Mouse (Mus musculus): ENCODE measurements at regions not wholly inside any gene's neighbourhood (a gene's known extent, or its start where the extent isn't known, plus 50 kb on each side); places are given as distances from the start of the nearest gene placed in this dataset.

DNA sequence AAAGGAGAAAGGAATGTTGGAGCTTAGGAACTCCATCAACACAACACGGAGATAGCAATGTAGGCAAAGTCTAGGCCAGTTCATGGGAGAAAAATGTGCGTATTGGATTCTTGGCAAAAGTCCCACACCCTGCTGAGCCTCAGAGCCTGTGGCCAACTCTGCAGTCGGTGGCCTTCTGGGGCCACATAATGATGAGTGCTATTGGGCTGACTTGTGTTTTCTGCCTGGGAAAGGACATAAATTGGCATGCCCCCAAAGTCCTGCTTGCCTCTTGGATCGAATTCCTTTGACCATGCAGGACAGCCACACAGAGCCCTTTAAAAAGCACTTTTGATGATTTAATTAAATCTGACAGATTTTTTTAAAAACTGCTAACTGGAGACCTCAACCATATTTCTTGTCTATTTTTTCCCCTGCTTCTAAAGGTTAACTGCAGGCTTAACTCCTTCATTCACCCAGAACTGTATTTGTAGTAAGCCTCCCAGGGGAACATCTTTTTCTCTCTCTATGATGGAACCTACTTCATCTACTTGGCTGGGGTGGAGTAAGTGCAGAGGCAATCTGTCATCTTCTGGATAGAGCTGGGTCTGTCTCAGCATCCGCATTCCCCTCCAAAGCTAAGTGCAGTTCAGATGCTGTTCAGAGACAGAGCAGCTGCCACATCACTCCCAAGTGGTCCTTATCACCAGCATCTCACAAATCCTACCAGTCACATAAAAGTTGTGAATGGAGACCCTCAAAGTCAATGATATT, 93.9 kb upstream of the St8sia2 start:
- H3K36me3 ChIP-seq (ENCODE audit: poor library complexity, severe bottlenecking): no peaks in the 10 kb centered on the region
- H3K4me3 ChIP-seq: no peak overlapping the region
- H3K27ac ChIP-seq: no peak overlapping the region
- H3K27me3 ChIP-seq: no peaks in the 10 kb centered on the region
- H3K9me3 ChIP-seq (replicated peaks): no peaks in the 10 kb centered on the region
- H3K9ac ChIP-seq: no peak overlapping the region
- no peak overlapping the region for H3K4me2 ChIP-seq
- WGBS: 48% methylated on average over 5 of the region's 5 CpGs
- peak; percentile 16; the same call in 1 of the 2 replicates for ATAC-seq
- H3K4me1 ChIP-seq: 0 out of 2 replicates have a peak, but pooled peaks cover 3% of the 10 kb centered on the region

DNA sequence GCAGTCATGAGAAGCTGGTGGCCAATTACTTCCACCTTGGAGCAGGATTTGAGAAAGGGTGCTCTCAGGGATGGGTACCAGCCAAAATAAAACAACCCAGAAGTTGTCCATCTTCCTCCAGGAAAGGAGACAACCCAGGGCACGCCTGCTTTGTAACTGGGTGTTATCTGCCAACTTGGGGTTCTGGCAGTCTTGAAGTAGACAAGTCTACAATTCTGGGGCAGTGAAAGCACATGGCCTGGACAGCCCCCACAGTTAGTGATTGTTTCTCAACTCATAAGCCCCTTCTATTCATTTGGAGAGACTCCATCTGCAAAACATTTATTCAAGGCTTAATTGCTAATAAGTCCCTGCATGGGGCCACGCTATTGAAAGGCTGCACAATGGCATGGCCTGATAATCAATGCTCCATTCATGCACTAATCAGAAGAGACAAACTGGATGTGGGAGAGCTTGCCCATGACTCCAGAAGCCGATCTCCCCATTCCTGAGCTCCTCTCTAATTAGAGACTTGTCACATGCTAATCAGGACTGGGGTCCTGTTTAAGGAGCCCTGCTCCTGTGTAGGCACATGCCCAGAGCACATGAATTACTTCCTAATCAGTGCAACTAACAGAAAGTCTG, 78.0 kb upstream of the St8sia2 start:
- Histone ChIP-seq H3K9ac (no peak overlapping the region), H3K4me3 (no peak overlapping the region), H3K9me3 (replicated peaks) (peaks cover 15% of the 10 kb centered on the region), H3K27me3 (peaks cover 39% of the 10 kb centered on the region), H3K4me1 (peaks cover 6% of the 10 kb centered on the region; the same call in 1 of the 2 replicates), H3K36me3 (ENCODE audit: poor library complexity, severe bottlenecking) (no peaks in the 10 kb centered on the region), H3K4me2 (no peak overlapping the region), H3K27ac (no peak overlapping the region)
- peak; percentile 92 for ATAC-seq
- 17% methylated on average over 3 of the region's 3 CpGs for WGBS

GRCm38 (mm10) chr7:74080846-74081235, 67.4 kb upstream of the St8sia2 start:
- H3K4me3 ChIP-seq: no peak overlapping the region
- H3K4me1 ChIP-seq: no peaks in the 10 kb centered on the region
- H3K9ac ChIP-seq: no peak overlapping the region
- H3K9me3 ChIP-seq (replicated peaks): no peaks in the 10 kb centered on the region
- H3K27me3 ChIP-seq: no peaks in the 10 kb centered on the region
- 87% methylated on average over 4 of the region's 4 CpGs for WGBS
- H3K27ac ChIP-seq: no peak overlapping the region
- no peak overlapping the region for H3K4me2 ChIP-seq
- no peaks in the 10 kb centered on the region for H3K36me3 ChIP-seq (ENCODE audit: poor library complexity, severe bottlenecking)
- ATAC-seq: no peak

DNA sequence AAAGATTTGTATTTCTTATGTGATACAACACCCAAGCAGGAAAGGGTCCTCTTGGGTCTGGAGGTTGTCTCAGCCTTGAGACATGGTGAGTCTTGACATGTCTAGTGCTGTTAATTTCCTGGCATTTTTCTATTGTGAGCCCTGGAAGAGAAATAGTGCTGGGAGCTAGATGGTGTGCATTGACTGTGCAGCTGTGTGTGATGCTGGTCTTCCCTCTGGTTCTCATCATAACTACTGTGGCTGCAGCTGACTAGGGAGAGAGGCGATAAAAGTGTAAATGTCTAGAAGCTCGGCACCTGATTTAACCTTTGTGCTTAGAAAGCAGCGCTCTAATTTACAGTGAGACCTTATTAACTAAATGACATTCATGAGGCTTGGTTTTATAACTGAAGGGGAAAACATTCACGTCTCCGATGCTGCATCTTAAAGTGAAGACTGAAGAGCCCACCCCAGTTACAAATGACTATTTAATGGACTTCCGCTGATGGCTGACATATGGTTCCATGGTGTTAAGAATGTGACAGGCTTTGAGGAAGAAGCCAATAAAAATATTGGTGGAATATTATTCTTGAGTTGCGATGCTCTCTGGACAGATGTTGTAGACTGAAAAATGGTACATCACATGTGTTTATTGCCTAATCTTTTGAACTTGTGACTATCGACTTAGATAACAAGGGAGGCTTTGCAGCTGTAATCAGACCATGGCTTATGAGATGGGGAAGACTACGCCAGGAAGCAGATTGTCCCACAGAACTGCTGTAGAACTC, 66.8 kb upstream of the St8sia2 start:
- no peaks in the 10 kb centered on the region for H3K9me3 ChIP-seq (replicated peaks)
- no peaks in the 10 kb centered on the region for H3K27me3 ChIP-seq
- H3K27ac ChIP-seq: no peak overlapping the region
- no peak overlapping the region for H3K4me3 ChIP-seq
- no peak for ATAC-seq
- no peaks in the 10 kb centered on the region for H3K36me3 ChIP-seq (ENCODE audit: poor library complexity, severe bottlenecking)
- WGBS: 88% methylated on average over 9 of the region's 9 CpGs
- no peaks in the 10 kb centered on the region for H3K4me1 ChIP-seq
- no peak overlapping the region for H3K9ac ChIP-seq
- H3K4me2 ChIP-seq: no peak overlapping the region

DNA sequence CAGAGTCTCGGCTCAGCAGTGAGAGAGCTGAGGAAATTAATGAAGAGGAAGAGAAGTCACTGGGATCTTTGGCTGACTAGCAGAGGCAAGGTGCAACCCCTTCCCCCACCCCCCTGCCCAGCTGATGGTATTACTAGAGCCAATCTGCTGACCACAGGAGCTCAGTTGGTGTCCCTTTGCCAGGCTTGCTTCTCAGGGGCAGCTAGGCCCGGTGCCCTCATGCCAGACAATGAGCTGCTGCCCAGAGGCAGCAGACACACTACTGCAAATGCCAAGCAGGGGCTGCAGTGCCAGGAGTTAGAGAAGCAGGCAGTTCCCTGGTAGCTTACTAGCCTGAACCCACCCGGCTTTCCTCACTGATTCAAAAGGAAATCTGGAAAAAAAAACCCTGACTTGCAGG, 59.1 kb upstream of the St8sia2 start:
- H3K36me3 ChIP-seq (ENCODE audit: poor library complexity, severe bottlenecking): no peaks in the 10 kb centered on the region
- no peaks in the 10 kb centered on the region for H3K4me1 ChIP-seq
- H3K27me3 ChIP-seq: no peaks in the 10 kb centered on the region
- ATAC-seq: no peak
- no peak overlapping the region for H3K27ac ChIP-seq
- WGBS: 54% methylated on average over 3 of the region's 3 CpGs
- H3K4me2 ChIP-seq: no peak overlapping the region
- no peak overlapping the region for H3K4me3 ChIP-seq
- H3K9me3 ChIP-seq (replicated peaks): no peaks in the 10 kb centered on the region
- H3K9ac ChIP-seq: no peak overlapping the region

DNA sequence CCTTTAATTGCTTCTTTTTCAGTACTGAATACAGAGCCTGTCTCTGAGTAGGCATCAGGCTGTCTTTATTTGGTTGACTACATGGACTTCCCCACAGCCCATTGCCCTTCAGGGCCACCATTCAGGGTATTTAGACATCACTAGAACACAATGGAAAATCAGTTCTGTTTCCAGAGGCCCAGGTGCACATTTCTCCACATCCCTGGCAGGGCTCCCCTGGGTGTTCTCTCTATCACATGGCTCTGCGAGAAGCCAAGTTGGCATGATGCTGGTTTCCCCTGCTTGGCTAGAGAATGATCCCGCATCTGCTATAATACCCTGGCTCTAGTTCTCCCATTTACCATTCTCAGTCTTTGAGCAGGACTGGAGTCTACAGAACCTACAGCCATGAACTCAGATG, 57.3 kb upstream of the St8sia2 start:
- Histone ChIP-seq H3K4me1 (no peaks in the 10 kb centered on the region), H3K9ac (no peak overlapping the region), H3K36me3 (ENCODE audit: poor library complexity, severe bottlenecking) (no peaks in the 10 kb centered on the region), H3K4me3 (no peak overlapping the region), H3K4me2 (no peak overlapping the region), H3K27ac (no peak overlapping the region), H3K9me3 (replicated peaks) (no peaks in the 10 kb centered on the region), H3K27me3 (no peaks in the 10 kb centered on the region)
- ATAC-seq: no peak
- 96% methylated on average over 2 of the region's 2 CpGs for WGBS

DNA sequence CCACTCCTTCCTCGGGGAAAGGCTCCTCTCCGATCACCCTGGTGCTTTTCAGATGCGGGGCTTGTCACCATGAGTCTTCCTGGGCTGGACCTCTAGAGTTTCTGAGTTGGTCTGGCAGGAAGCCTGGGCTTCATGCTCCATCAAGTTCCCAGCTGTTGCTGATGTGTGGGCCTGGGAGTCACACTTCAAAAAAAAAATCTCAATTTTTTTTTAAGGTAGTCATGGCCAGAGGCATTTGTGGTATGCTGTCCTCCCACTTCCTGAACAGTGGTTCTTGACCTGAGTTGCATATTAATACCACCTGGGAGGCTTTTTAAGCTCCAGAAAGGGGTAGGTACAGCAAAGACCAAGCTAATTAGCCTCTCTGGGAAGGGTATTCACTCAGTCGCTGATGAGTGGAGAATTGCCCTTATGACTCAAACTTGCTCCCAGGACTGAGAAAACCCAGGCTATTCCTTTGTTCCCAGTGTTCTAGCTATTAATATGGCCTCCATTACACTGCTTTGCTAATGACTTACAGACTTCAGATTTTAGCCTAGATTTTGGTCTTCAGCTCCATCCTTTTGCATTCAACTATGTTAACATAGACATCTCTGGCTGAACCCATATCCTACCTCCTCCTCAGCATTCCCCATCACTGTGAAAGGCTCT, 52.1 kb upstream of the St8sia2 start:
- WGBS: 68% methylated on average over 4 of the region's 4 CpGs
- H3K9ac ChIP-seq: no peak overlapping the region
- ATAC-seq: no peak
- no peaks in the 10 kb centered on the region for H3K36me3 ChIP-seq (ENCODE audit: poor library complexity, severe bottlenecking)
- H3K4me3 ChIP-seq: no peak overlapping the region
- H3K4me2 ChIP-seq: no peak overlapping the region
- no peak overlapping the region for H3K27ac ChIP-seq
- H3K9me3 ChIP-seq (replicated peaks): no peaks in the 10 kb centered on the region
- H3K4me1 ChIP-seq: no peaks in the 10 kb centered on the region
- no peaks in the 10 kb centered on the region for H3K27me3 ChIP-seq

All from forebrain, embryonic 13.5 days (tissue).